Mouse (Mus musculus): ENCODE data around the gene Os9.
"Not testable (repeated sequence)": the region's sequence is repeated elsewhere in the genome, so short reads cannot be mapped to it uniquely, and the experiment has no call there.

DNA sequence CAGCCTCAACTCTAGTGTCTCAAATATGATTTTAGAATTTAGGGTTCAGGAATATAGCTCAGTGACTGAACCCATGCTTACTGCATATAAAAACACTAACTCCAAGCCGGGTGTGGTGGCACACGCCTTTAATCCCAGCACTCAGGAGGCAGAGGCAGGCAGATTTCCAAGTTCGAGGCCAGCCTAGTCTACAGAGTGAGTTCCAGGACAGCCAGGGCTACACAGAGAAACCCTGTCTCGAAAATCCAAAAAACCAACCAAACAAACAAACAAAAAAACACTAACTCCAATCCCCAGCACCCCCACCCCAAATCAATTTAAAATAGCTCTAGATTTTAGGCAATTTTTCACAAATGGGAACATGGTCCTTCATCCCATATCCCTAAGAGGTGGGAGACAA lies 58.8 kb downstream of the Os9 start:
- not testable (repeated sequence) for TF ChIP-seq CTCF (conservative IDR thresholded peaks at IDR 0.05; ENCODE audit: low read length); POU5F1 (IDR thresholded peaks at IDR 0.05; ENCODE audit: borderline replicate concordance, low read length)
